Mouse (Mus musculus) small intestine, adult 2 months (tissue): ENCODE measurements at regions not wholly inside any gene's neighbourhood (a gene's known extent, or its start where the extent isn't known, plus 50 kb on each side); places are given as distances from the start of the nearest gene placed in this dataset.
"Not testable (repeated sequence)": the region's sequence is repeated elsewhere in the genome, so short reads cannot be mapped to it uniquely, and the experiment has no call there.

Experiments used
- H3K27ac ChIP-seq: fragments of 200-500 bp; 2 replicates; pipeline ENCODE4 v1.5.1; 2012; ENCODE audit warnings: low read depth, low read length, control low read depth, inconsistent platforms; ENCODE audit not compliant: insufficient read depth
- H3K27me3 ChIP-seq: fragments of 200-500 bp; 2 replicates; pipeline ENCODE4 v1.6.1; 2012; ENCODE audit warnings: mild to moderate bottlenecking, moderate library complexity, low read length, inconsistent platforms; ENCODE audit not compliant: control insufficient read depth, insufficient read depth
- H3K36me3 ChIP-seq: fragments of 200-500 bp; 2 replicates; pipeline ENCODE4 v1.6.1; 2012; ENCODE audit warnings: mild to moderate bottlenecking, low read length, control low read depth, inconsistent platforms; ENCODE audit not compliant: control insufficient read depth, insufficient read depth
- H3K4me1 ChIP-seq: fragments of 200-500 bp; 2 replicates; pipeline ENCODE4 v1.6.1; 2012; ENCODE audit warnings: low read length, inconsistent platforms, mixed read lengths; ENCODE audit not compliant: control insufficient read depth, insufficient read depth, insufficient read length
- H3K4me3 ChIP-seq: fragments of 200-500 bp; 2 replicates; pipeline ENCODE4 v1.5.1; 2012; ENCODE audit warnings: low read depth, mild to moderate bottlenecking, control low read depth, inconsistent platforms, low read length, moderate library complexity
- CTCF ChIP-seq: fragments of 200-500 bp; IDR thresholded peaks from 2 replicates; pipeline ENCODE4 v1.5.1; 2012; ENCODE audit warnings: low read depth, mild to moderate bottlenecking, control low read depth, inconsistent platforms, low read length, moderate library complexity, mixed read lengths; ENCODE audit not compliant: insufficient replicate concordance, insufficient read length; ENCODE audit errors: extremely low read depth
- POLR2A ChIP-seq: fragments of 200-500 bp; IDR thresholded peaks from 2 replicates; pipeline ENCODE4 v1.6.1; 2012; ENCODE audit warnings: low read depth, mild to moderate bottlenecking, control low read depth, inconsistent platforms, low read length, moderate library complexity
- WGBS: fragments of 180-500 bp; shearing (Covaris S2); methylation state at CpG from one replicate; pipeline ENCODE4 v1.1.7; 2018; 5-methylcytosine and 5-hydroxymethylcytosine counted together

DNA sequence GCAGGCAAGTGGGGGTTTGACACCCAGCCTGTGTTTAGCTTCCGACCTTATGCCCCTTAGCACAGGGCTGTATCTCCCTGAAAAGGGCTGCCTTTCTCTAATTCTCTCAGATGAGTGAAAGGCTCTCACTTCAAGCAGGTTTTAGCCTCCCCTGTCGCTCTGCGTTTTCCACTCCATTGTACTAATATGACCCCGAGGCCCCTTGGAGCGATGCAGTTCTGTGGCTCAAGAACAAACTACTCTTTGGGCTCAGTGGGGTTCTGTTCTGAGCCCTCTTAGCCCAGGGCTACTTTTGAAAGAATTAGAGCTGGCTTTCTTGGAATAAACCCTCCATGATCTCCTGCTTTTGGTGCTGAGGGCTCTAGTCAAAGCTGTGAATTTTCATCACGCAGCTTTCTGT is 53.4 kb upstream of the Castor2 start:
- Histone ChIP-seq H3K36me3 (no peaks in the 10 kb centered on the region), H3K27me3 (no peaks in the 10 kb centered on the region), H3K27ac (no peak overlapping the region), H3K4me1 (no peaks in the 10 kb centered on the region), H3K4me3 (no peak overlapping the region)
- TF ChIP-seq POLR2A (no peak), CTCF (no peak)
- WGBS, result 83% methylated on average over 6 of the region's 6 CpGs

DNA sequence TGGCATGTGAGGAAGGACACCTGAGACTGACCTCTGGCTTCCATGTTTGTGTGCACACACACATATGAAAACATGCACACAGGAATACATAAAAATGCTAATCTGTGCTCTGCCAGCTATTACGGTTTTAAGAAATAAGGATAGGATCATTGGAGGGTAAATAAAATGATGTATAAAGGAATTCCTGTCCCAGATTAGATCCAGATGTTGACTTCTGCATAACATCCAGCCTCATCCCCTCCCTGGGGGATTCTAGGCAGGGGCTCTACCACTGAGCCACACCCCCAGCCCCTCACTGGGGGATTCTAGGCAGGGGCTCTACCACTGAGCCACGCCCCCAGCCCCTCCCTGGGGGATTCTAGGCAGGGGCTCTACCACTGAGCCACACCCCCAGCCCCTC is 56.6 kb upstream of the Castor2 start:
- not testable (repeated sequence) for H3K36me3 ChIP-seq, H3K4me3 ChIP-seq, H3K27me3 ChIP-seq, H3K27ac ChIP-seq, H3K4me1 ChIP-seq
- 72% methylated on average over 2 of the region's 2 CpGs for WGBS

DNA sequence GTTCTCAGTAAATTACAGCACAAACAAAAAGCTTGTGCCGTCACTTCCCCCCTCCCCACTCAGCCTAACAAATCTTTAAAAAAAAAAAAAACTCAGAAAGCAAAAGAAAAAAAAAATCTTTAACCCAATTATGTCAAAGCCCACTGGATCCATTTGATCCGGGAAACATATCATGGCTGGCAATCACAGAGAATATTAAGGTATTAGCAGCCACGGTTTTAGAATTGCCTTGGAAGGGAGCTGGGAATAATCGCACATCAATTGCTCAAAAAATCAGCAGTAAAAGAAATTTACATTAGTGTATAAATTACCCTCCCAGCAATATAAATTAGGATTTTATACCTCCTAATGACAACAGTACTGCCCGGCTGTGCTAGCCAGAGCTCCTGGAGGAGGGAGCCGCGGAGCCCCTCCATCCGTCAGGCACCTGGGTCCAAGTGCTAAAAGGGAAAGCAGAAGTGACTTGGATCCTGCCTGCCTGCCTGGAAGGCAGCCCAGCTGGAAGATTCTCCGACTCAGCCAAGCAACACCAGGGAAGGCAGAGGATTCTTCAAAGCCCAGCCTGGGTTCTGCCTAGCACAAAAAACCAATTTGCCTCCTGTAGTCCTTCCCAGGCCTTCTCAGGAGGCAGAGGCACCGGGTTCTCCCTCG is 72.1 kb upstream of the Castor2 start:
- Histone ChIP-seq H3K4me1 (no peaks in the 10 kb centered on the region), H3K27ac (no peak overlapping the region), H3K4me3 (no peak overlapping the region), H3K27me3 (no peaks in the 10 kb centered on the region), H3K36me3 (no peaks in the 10 kb centered on the region)
- 56% methylated on average over 11 of the region's 11 CpGs for WGBS
- TF ChIP-seq POLR2A (no peak), CTCF (no peak)

DNA sequence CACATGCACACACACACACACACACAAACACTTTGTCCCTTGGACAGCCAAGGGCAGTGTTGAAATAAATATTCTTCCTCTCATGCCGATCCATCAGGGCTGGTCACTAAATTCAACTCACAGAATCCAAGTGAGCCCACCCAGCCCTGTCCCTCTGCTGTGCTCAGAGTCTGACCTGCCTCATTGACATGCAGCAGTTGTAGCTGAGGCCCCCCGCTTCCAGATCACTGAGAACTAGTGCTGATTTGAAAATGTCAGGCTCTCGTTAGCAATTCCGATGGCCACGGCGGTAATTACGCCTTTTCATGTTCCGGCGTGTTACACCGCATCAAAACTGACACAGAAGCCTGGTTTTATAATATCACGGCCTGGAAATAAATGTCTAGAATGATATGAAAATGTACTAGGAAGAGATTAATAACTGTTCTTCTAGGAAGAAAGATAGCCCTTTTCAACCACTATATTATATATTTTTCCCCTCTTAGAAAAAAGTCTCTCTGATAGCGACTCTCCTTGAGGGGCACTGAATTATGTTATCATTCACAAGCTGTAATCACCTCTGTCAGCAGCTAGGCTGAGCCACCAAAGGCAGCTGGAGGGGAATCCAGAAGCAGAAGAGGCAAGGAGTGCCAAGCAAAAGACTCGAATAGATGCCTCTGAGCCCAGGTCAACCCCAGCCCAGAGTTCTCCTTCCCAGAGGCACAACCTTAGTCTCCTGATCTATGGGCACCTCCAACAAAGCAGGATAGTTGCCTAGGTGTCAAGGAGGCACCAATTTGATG is 79.7 kb upstream of the Castor2 start:
- TF ChIP-seq CTCF, result no peak
- no peak for TF ChIP-seq POLR2A
- Histone ChIP-seq H3K4me3 (no peak overlapping the region), H3K36me3 (no peaks in the 10 kb centered on the region), H3K27ac (no peak overlapping the region), H3K4me1 (no peaks in the 10 kb centered on the region), H3K27me3 (no peaks in the 10 kb centered on the region)
- WGBS, result 87% methylated on average over 13 of the region's 13 CpGs

DNA sequence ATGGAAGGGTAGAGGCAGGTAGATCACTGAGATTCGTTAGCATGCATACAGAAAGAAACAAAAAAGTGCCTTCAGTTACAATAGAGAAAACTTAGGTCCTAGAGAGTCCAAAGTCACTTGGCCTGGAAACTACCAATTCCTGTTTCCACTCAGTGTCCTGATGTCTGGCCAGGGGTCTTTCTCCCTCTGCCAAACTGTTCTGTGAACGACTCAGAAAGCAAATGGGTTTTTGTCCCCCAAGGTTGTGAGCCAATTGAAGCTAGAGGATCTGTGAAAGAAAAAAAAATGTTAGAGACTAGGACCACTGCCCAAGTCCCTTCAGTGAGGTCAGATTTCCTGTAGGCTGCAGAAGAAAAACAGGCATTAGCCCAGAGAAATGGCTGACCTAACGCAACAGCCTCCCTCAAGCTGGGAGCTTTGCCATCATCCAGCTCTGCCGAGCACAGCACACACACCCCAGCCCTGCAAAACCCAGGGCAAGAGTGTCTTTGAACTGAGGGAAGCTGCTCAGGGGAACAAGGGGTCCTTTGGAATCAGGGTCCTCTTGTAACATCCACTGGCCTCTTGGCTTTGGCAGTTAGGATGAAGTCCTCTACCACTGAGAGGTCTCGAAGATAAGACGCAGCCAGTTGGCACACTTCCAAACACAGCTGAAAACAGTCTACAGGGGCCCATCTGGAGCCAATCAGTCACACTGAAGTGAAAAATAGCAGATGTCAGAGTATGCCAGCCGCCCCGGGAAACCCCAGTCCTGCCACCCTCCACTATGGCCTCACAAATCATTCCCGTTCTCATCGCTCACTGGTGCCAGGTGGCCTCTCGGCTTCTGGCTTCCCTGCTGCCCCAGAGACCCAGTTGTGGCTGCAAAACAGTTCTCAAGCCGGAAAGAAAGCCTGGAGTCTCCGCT is 85.0 kb upstream of the Castor2 start:
- H3K36me3 ChIP-seq, result no peaks in the 10 kb centered on the region
- 21% methylated on average over 13 of the region's 13 CpGs for WGBS
- H3K4me1 ChIP-seq, result no peaks in the 10 kb centered on the region
- H3K27ac ChIP-seq, result no peak overlapping the region
- TF ChIP-seq POLR2A (no peak), CTCF (no peak)
- no peak overlapping the region for H3K4me3 ChIP-seq
- H3K27me3 ChIP-seq, result no peaks in the 10 kb centered on the region

DNA sequence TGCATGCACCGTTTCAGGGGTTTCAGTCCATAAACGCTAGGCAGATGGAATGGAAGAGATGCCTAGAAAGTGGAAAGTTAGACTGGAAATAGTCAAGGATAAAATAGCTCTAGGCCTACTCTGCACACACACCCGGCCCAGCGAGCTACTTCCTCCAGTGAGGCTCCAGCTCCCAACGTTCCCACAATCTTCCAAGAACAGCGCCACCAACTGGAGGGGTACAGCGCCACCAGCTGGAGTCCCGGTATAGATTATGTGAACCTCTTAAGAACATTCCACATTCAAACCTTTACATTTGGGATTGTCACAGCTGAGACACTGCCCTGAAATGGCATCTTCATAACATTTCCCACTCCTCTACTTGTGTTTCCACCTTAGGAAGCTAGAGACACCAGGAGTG is 86.3 kb upstream of the Castor2 start:
- 78% methylated on average over 8 of the region's 8 CpGs for WGBS
- Histone ChIP-seq H3K36me3 (no peaks in the 10 kb centered on the region), H3K27me3 (no peaks in the 10 kb centered on the region), H3K4me1 (no peaks in the 10 kb centered on the region), H3K27ac (no peak overlapping the region), H3K4me3 (no peak overlapping the region)
- TF ChIP-seq CTCF (no peak), POLR2A (no peak)

DNA sequence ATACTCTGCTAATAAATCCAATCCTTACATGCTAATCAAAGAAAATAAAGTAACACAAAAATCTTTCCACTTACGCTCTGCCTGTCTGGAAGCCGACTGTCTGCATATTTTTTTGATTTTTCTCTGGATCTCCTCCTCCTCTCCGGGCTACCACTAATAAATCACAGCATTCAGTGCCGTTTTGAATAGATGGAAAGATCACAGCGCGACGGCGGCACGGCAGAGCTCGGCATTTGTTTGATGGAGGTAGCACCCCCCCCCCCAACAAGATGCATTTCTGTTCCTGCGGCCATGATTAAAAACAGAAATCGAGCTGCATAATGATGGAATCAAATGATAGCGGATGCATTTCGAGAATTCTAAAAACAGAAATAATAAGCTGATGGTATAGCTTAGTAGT is 89.7 kb upstream of the Castor2 start:
- no peak overlapping the region for H3K27ac ChIP-seq
- WGBS, result 85% methylated on average over 14 of the region's 14 CpGs
- TF ChIP-seq POLR2A (no peak), CTCF (no peak)
- H3K27me3 ChIP-seq, result no peaks in the 10 kb centered on the region
- H3K4me3 ChIP-seq, result no peak overlapping the region
- H3K36me3 ChIP-seq, result no peaks in the 10 kb centered on the region
- no peaks in the 10 kb centered on the region for H3K4me1 ChIP-seq
